In genomic region chr5:142879318-142880175, GRCm38 (mm10) we compare ENCODE assay signal across 8 mouse cellular contexts. TPM values are rescaled to one million over a fixed set of nuclear protein-coding genes. Genes with fewer than 3 reads are reported as not detected.
DNase-seq lines count a peak whose midpoint lies in the region; ATAC-seq lines count a peak whose summit lies in the region.

No protein-coding gene starts in this region.

- peaks cover 1% of the 10 kb centered on the region for H3K36me3 ChIP-seq in embryonic facial prominence, embryonic 11.5 days (replicated peaks; ENCODE audit: control insufficient read depth, insufficient read depth, low read depth, low read length)
- peaks cover 11% of the 10 kb centered on the region; the same call in 1 of the 2 replicates for H3K36me3 ChIP-seq in heart, embryonic 11.5 days (ENCODE audit: control insufficient read depth, insufficient read depth, low read length)
- peaks cover 54% of the 10 kb centered on the region for H3K36me3 ChIP-seq in kidney, embryonic 15.5 days
- H3K36me3 ChIP-seq in liver, embryonic 12.5 days, result peaks cover 49% of the 10 kb centered on the region
- peaks cover 10% of the 10 kb centered on the region for H3K36me3 ChIP-seq in stomach, embryonic 15.5 days

- peak; percentile 60; the same call in 1 of the 2 replicates for ATAC-seq in embryonic facial prominence, embryonic 11.5 days (replicated peaks; ENCODE audit: insufficient number of reproducible peaks, low FRiP score, low TSS enrichment, low read depth)
- ATAC-seq in heart, embryonic 11.5 days (replicated peaks; ENCODE audit: insufficient number of reproducible peaks, low FRiP score, low TSS enrichment), result peak; percentile 53; the same call in 1 of the 2 replicates
- ATAC-seq in kidney, embryonic 15.5 days (replicated peaks; ENCODE audit: low FRiP score), result peak; percentile 74
- ATAC-seq in liver, embryonic 12.5 days, result peak; percentile 84
- ATAC-seq in stomach, embryonic 15.5 days (ENCODE audit: insufficient read depth, low FRiP score, low read depth), result peak; percentile 59; the same call in 1 of the 2 replicates

- H3K27ac ChIP-seq in embryonic facial prominence, embryonic 11.5 days (replicated peaks; ENCODE audit: low read depth, low read length), result no peak overlapping the region
- no peak overlapping the region for H3K27ac ChIP-seq in heart, embryonic 11.5 days (ENCODE audit: low read depth, low read length)
- H3K27ac ChIP-seq in kidney, embryonic 15.5 days, result peak overlapping the region; percentile 86; the same call in 1 of the 2 replicates
- no peak overlapping the region for H3K27ac ChIP-seq in liver, embryonic 12.5 days
- H3K27ac ChIP-seq in stomach, embryonic 15.5 days, result no peak overlapping the region

- WGBS in embryonic facial prominence, embryonic 11.5 days, result 69% methylated on average over 8 of the region's 8 CpGs
- WGBS in heart, embryonic 11.5 days (ENCODE audit: insufficient replicate concordance), result 61% methylated on average over 8 of the region's 8 CpGs
- WGBS in kidney, embryonic 15.5 days, result 66% methylated on average over 8 of the region's 8 CpGs
- 57% methylated on average over 8 of the region's 8 CpGs for WGBS in liver, embryonic 12.5 days (ENCODE audit: insufficient replicate concordance)
- 63% methylated on average over 8 of the region's 8 CpGs for WGBS in stomach, embryonic 15.5 days

- H3K9me3 ChIP-seq in embryonic facial prominence, embryonic 11.5 days (replicated peaks; ENCODE audit: control insufficient read depth, low read length), result no peaks in the 10 kb centered on the region
- no peaks in the 10 kb centered on the region for H3K9me3 ChIP-seq in heart, embryonic 11.5 days (replicated peaks; ENCODE audit: control insufficient read depth, low read length)
- no peaks in the 10 kb centered on the region for H3K9me3 ChIP-seq in kidney, embryonic 15.5 days (replicated peaks)
- no peaks in the 10 kb centered on the region for H3K9me3 ChIP-seq in liver, embryonic 12.5 days (replicated peaks)
- no peaks in the 10 kb centered on the region for H3K9me3 ChIP-seq in stomach, embryonic 15.5 days

- H3K9ac ChIP-seq in embryonic facial prominence, embryonic 11.5 days (replicated peaks; ENCODE audit: low read length), result no peak overlapping the region
- no peak overlapping the region for H3K9ac ChIP-seq in heart, embryonic 11.5 days (ENCODE audit: low read depth, low read length)
- H3K9ac ChIP-seq in kidney, embryonic 15.5 days, result no peak overlapping the region
- H3K9ac ChIP-seq in liver, embryonic 12.5 days, result 0 out of 2 replicates have a peak overlapping the region, but pooled peaks have one; percentile 2
- H3K9ac ChIP-seq in stomach, embryonic 15.5 days, result no peak overlapping the region

- no peak overlapping the region for H3K4me3 ChIP-seq in embryonic facial prominence, embryonic 11.5 days (ENCODE audit: low read depth, low read length)
- no peak overlapping the region for H3K4me3 ChIP-seq in heart, embryonic 11.5 days (ENCODE audit: low read depth, low read length)
- no peak overlapping the region for H3K4me3 ChIP-seq in kidney, embryonic 15.5 days (replicated peaks)
- no peak overlapping the region for H3K4me3 ChIP-seq in liver, embryonic 12.5 days
- no peak overlapping the region for H3K4me3 ChIP-seq in stomach, embryonic 15.5 days (replicated peaks)

- no peaks in the 10 kb centered on the region; the same call in 1 of the 2 replicates for H3K4me1 ChIP-seq in embryonic facial prominence, embryonic 11.5 days (ENCODE audit: control insufficient read depth, insufficient read depth, low read length)
- peaks cover 19% of the 10 kb centered on the region for H3K4me1 ChIP-seq in heart, embryonic 11.5 days (ENCODE audit: control insufficient read depth, insufficient read depth, low read length)
- peaks cover 35% of the 10 kb centered on the region for H3K4me1 ChIP-seq in kidney, embryonic 15.5 days
- peaks cover 40% of the 10 kb centered on the region for H3K4me1 ChIP-seq in liver, embryonic 12.5 days
- 0 out of 2 replicates have a peak, but pooled peaks cover 8% of the 10 kb centered on the region for H3K4me1 ChIP-seq in stomach, embryonic 15.5 days

- no peak overlapping the region for H3K4me2 ChIP-seq in embryonic facial prominence, embryonic 11.5 days (ENCODE audit: low read depth, low read length)
- no peak overlapping the region for H3K4me2 ChIP-seq in heart, embryonic 11.5 days
- no peak overlapping the region for H3K4me2 ChIP-seq in kidney, embryonic 15.5 days
- no peak overlapping the region for H3K4me2 ChIP-seq in liver, embryonic 12.5 days
- no peak overlapping the region for H3K4me2 ChIP-seq in stomach, embryonic 15.5 days

- peak; percentile 87 for DNase-seq in B cell, adult 2 months
- peak; percentile 88 for DNase-seq in adrenal gland, postnatal 14 days
- DNase-seq in embryonic facial prominence, embryonic 11.5 days (ENCODE audit: low spot score), result peak; percentile 92
- peak; percentile 67 to 80 for DNase-seq in natural killer cell, adult 2 months (ENCODE audit: low spot score in 2 of 2)

- no peaks in the 10 kb centered on the region for H3K27me3 ChIP-seq in embryonic facial prominence, embryonic 11.5 days (ENCODE audit: control insufficient read depth, insufficient read depth, low read length)
- H3K27me3 ChIP-seq in heart, embryonic 11.5 days (ENCODE audit: control insufficient read depth, insufficient read depth, low read length), result no peaks in the 10 kb centered on the region
- no peaks in the 10 kb centered on the region for H3K27me3 ChIP-seq in kidney, embryonic 15.5 days
- H3K27me3 ChIP-seq in liver, embryonic 12.5 days (replicated peaks), result no peaks in the 10 kb centered on the region
- H3K27me3 ChIP-seq in stomach, embryonic 15.5 days (replicated peaks), result no peaks in the 10 kb centered on the region

RNA-seq across cellular contexts. Expression of gene Fbxl18, which starts 15.7 kb away (rescaled TPM):
- total RNA-seq in adrenal gland, postnatal 14 days (2021), result 11.8 and 12.0 TPM in 2 replicates
- polyA plus RNA-seq in embryonic facial prominence, embryonic 11.5 days (2014; fragmentation: Nextera tagmentation; extraction: Ambion mirVana), result 7.6 and 8.4 TPM in 2 replicates
- 7.0 and 8.0 TPM in 2 replicates for polyA plus RNA-seq in heart, embryonic 11.5 days (2014; fragmentation: Nextera tagmentation; extraction: Ambion mirVana)
- polyA plus RNA-seq in kidney, embryonic 15.5 days (2015; fragmentation: Nextera tagmentation; extraction: Ambion mirVana), result 16.7 and 17.8 TPM in 2 replicates
- 5.8 and 6.1 TPM in 2 replicates for polyA plus RNA-seq in liver, embryonic 12.5 days (2016; fragmentation: Nextera tagmentation; extraction: Ambion mirVana)
- polyA plus RNA-seq in stomach, embryonic 15.5 days (2015; fragmentation: Nextera tagmentation; extraction: Ambion mirVana), result 12.3 and 12.6 TPM in 2 replicates

RNA-seq across cellular contexts. Expression of gene Actb, which starts 27.0 kb away (rescaled TPM):
- total RNA-seq in adrenal gland, postnatal 14 days (2021), result 2,967 and 3,254 TPM in 2 replicates
- polyA plus RNA-seq in embryonic facial prominence, embryonic 11.5 days (2014; fragmentation: Nextera tagmentation; extraction: Ambion mirVana), result 16,388 and 16,949 TPM in 2 replicates
- polyA plus RNA-seq in heart, embryonic 11.5 days (2014; fragmentation: Nextera tagmentation; extraction: Ambion mirVana), result 7,480 and 8,290 TPM in 2 replicates
- 14,718 and 15,443 TPM in 2 replicates for polyA plus RNA-seq in kidney, embryonic 15.5 days (2015; fragmentation: Nextera tagmentation; extraction: Ambion mirVana)
- 7,775 and 7,997 TPM in 2 replicates for polyA plus RNA-seq in liver, embryonic 12.5 days (2016; fragmentation: Nextera tagmentation; extraction: Ambion mirVana)
- 14,327 and 14,357 TPM in 2 replicates for polyA plus RNA-seq in stomach, embryonic 15.5 days (2015; fragmentation: Nextera tagmentation; extraction: Ambion mirVana)
